Mouse (Mus musculus) ovary, postnatal 10 days (tissue): Measurements from ENCODE around the gene Fkbp6.

Experiments
- DNase-seq: peaks from one replicate; pipeline ENCODE4 v3.0.0; 2022; ENCODE audit warnings: low spot score

The Fkbp6 gene

DNA sequence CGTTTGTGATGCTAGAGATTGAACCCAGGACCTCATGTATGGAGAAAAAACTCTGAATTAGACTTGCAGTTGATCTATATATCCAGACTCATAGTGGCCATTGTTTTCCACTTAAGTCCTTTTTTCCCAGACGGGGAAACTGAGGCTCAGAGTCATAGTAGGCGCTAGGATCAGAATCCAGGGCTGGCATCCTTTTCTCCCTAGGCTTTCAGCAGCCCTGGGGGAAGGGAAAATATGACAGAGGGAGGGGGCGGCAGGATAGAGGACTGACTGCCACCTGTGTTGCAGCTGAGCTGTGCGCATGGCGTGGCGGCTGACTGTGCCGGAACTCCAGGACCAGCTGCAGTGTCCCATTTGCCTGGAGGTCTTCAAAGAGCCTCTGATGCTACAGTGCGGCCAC is 3.2 kb upstream of the Fkbp6 start, which contains the start of gene Trim50:
Trim50 (plus strand) TSS at position 301 of the 400 bp plus-strand sequence.
- DNase-seq, result no peak

DNA sequence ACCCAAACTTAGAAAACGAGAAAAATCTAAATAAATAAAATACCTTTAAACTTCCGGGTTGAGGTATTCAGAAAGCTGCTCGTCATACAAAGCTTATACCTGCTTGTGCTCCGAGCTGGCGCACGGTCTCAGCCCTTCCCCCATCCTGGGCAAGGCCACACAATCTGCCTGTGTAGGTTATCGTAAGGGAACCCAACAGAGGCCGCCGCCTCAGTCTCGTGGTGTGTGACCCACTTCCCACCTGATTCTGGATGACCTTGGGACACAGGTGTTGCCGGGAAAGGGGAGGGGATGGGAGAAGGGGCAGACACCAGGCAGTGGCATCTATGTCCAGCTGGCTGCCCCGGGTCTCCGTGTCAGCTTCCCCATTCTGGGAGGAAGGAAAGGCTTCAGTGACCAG is 1.8 kb upstream of the Fkbp6 start:
- DNase-seq, result no peak

DNA sequence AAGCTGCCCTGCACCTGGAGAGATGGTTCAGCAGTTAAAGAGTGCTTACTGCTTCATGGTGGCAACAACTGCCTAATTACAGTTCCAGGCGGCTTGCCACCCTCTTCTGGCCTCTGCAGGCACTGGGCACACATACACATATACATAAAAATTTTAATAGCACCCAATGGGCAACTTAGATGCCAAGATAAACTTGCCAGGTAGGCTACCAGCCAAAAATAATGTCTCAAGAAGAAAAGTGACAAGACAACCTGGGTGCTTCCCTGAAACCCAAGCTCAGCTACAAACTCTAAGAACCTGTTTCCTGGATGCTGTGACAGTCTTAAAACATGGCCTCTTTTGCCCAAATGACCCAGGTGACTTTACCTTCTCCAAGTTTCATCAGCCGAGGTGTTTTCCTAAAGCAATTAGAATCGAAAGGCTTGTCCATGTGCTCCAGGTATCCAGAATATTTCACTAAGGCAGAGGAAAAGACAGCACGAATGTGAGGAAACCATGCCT is 2.3 kb downstream of the Fkbp6 start:
- no peak for DNase-seq

DNA sequence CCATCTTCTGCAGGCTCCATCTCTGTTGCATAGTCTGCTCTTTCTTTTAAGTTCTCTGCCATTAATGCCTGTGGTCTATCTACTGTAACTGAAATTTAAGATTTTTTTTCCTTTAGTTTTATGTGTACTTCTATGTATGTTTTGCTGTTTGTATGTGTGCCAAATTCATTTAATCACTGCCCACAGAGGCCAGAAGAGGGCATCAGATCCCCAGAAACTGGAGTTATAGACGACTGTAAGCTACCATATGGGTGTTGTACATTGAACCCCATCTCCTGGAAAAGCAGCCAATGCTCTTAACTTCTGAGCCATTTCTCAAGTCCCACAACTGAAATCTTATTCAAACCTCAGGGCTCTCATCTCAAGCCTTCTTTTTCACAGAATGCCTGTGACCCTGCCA is 3.4 kb downstream of the Fkbp6 start:
- no peak for DNase-seq

DNA sequence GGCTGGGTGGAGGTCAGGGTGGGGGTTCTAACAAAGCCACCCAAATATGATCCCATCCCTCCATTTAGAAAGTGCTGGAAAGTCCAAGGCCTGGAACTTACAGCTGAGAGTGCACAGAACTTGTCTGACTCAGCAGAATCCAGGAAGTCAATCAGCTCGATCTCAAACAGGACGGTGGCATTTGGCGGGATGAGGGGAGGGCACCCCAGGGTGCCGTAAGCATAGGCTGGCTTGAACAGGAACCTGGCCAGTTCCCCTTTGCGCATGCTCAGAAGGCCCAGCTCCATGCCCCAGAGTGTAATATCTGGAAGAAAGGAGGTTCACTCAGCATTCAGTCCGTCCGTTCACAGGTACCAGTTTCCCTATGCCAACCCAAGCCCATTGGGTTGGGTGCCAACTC is 3.9 kb downstream of the Fkbp6 start:
- no peak for DNase-seq

DNA sequence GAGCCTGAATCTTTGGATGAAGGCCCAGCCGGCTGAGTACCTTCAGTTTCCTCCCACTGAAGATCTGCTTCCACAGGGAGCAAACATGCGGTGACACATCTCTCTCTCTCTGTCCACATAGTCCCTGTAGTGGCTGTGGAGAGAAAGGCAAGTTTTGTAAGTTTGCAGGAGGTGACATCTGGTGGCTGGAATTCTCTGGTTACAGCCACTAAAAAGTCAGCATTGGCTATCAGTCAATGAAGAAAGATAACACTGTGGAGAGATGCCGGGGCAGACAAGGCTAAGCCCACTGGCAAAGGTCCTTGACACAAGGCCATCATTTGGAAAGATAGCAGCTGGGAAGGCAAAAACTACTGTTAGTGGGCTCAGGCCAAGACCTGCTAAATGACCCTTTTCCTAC is 12.3 kb downstream of the Fkbp6 start:
- DNase-seq, result no peak

DNA sequence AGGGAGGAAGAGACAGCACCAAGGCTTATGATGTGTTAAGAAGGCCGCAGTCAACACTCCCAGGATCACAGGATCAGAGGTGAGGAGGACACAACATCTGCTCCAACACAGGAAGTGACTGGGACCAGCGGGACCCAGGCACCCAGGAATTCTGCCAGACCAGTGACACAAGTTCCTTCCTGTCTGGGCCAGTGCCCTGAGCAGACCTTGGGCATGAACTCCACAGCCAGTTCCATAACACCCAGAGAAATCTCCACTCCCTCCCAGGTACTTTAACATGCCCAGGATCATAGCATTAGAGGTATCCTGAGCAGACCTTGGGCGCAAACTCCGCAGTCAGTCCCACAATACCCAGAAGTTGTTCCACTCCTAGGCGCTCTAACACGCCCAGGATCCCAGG is 18.7 kb downstream of the Fkbp6 start:
- no peak for DNase-seq

DNA sequence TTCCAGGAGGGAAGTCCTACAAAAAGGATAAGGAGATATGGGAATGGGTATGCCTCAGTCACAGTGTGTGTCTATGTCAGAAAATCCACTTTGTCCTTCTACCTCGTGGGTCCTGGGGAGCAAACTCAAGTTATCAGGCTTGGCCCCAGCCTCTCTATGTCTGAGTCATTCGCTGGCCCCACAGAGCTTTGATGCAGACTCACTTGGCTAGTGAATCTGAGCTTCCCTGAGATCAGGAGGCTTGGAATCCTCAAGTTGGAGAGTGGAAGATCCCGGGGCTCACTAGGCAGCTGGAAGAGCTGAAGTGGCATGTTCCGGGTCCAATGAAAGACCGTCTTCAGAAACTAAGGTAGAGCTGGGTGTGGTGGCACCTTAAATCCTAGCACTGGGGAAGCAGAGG is 19.6 kb downstream of the Fkbp6 start:
- DNase-seq, result no peak

DNA sequence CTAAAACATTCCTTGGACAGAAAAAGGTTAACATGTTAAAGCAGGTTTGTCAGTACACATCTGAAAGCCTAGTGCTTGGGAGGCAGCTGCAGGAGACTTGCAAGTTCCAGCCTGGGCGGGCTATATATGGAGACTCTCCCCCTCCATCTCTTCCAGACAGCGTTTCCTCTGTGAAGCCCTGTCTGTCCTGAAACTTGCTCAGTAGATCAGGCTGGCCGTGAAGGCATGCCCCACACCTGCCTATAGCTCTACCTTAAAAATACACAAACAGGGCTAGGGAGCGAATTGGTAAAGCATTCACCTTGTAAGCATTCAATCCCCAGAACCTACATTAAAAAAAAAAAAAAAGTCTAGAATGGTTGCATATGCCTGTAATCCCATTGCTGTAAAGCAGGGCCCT is 20.4 kb downstream of the Fkbp6 start:
- no peak for DNase-seq

DNA sequence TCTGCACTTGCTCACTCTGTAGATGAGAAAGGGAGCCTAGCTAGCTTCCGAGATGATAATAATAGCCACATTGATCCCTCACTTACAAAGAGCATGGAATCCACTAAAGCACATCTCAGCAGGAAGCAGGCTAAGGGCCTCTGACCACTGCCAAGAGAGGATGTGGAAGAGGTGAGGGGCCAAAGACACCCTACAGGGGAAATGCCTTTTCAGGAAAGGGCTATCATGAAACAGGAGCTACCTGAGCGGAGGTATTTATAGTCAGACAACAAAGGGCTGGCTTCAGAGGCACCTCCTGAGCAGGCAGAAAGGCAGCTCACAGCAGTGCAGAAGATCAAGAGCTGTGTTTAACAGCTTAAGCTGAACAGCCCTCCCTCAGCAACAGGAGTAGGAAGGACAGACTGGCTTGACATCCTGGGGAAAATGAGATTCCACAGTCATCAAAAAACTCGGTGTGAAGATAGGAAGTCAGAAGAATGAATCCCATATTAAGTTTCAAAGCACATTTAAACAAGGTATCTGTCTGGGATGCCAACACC is 23.7 kb downstream of the Fkbp6 start:
- no peak for DNase-seq

DNA sequence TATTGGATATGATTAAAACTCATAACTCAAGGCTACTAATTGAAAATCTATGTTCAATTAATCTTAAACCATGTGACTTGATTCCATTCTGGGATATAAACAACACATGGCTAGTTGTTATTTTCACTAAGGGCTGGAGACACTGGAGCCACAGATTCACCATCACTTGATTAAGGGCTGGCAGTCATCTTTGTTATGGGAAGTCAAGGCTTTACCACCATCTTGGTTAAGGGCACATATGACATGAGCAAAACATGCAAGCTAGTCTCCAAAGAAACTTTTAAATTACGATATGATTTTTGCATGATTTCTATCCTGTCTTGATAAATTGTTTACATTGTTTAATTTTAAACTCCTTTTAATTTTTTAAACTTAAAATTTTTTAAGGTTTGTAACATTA is 27.6 kb downstream of the Fkbp6 start:
- no peak for DNase-seq

DNA sequence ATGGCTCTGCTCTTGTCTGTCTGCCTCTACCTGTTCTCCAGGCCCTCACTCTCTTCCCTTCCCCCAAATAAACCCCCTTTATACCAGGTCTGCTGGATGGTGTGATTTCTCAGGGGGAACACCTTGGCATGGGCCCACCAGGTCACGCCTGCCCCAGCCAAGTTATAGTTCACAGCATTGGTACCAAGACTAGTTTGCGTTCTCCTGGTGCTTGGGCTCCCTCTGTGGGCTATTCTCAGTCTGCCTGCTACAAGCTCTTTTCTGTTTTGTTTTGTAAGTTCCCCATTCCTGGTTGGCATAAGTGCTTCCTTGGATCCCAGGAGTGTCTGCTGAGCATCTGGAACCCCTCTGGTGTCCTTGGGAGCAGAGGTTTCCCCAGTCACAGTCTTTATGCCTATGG is 30.0 kb downstream of the Fkbp6 start:
- no peak for DNase-seq

DNA sequence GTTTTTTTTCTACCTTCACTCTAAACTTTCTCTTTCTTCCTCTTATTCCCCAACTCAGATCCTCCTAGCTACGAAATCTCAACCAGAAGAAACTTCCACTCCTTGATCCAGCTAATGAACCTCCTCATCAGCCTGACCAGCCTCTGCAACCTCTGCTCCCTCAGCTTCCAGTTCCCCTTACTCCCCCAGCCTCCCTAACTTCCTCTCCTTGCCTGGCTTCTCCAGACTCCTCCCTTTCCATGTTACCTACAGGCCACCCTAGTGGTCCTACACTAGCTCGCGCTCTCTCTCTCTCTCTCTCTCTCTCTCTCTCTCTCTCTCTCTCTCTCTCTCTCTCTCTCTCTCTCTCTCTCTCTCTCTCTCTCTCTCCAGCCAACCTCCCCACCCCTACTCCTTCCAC is 33.7 kb downstream of the Fkbp6 start:
- DNase-seq, result no peak

DNA sequence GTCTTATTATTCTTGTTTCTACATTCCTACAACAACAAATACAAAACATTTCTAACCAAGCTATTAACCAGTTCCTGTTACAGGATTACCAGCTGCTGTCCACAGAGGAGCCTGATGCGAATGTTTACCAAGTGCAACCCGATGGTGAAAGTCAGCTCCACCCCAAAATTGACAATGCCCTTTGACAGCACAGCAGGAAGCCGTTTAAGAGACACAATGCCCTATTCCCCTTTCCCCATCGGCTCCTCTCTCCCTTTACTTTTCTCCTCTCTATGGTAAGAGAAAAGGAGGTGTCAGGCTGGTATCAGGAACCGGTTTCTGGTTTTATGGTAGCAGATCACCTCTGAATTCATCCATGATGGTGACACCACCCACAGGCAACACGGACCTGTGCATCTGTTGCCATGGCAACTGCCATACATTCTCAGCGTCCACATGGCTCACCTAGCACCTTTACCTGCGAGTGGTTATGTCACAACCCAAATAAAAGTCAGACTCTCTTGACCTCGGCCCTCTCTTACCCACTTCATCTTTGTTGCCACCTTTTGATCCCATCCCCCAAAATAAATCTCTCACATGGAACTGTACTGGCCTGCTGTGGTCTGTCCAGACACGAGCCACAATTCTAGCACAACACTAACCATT is 43.4 kb downstream of the Fkbp6 start:
- DNase-seq, result no peak

DNA sequence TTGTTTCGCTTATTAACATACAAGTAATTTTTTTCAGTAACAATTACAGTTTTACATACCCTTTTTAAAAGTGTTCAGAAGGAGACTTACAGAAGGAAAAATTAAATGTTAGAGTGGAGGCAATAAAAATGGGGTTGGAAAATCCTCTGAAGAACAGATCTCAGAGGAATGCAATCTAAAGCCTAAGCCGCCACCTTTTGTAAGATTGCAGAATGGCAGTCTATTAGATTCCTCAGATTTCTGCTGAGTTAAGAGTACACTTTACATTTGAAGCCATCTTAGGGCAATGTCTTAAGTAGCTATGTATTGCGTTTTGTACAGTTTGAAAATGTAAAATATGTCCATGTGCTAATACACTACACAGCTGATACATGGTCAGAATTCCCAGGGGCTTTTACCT is 47.4 kb downstream of the Fkbp6 start:
- no peak for DNase-seq

DNA sequence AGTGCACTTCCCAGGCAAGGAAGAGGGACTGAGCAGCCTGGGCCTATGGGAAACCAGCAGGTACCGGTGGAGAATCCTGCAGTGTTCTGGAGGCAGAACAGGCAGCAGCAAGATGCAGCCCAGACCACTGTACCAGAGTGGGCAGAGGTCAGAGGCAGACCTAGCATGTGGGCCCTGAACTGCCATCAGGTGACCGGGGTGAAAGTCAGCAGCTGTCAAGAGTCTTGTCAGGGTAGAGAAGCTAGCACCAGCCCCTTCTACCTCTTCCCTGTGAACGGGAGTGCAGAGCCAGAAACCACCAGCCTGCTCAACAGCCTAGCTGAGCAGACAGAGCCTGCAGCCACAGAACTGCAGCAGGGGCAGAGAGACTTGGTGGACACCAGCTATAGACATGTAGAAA is 47.9 kb downstream of the Fkbp6 start:
- no peak for DNase-seq

DNA sequence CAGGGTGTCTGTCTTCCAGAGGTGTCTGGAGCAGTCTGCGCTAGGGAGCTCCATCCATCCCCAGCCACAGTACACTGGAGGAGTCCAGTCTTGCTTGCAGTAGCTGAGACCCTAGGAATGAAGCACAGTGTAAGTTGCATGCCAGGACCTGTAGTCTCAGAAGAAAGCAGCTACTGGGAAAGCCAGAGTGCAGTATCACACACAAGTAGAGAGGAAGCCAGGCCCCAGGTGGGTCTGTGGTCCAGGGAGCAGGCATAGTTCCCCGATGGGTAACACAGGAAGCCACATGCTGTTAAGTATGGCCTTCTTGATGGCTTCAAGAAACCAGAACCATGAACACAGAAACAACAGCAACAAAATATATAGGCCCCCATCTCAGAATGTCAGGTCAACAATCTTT is 57.8 kb downstream of the Fkbp6 start:
- no peak for DNase-seq

DNA sequence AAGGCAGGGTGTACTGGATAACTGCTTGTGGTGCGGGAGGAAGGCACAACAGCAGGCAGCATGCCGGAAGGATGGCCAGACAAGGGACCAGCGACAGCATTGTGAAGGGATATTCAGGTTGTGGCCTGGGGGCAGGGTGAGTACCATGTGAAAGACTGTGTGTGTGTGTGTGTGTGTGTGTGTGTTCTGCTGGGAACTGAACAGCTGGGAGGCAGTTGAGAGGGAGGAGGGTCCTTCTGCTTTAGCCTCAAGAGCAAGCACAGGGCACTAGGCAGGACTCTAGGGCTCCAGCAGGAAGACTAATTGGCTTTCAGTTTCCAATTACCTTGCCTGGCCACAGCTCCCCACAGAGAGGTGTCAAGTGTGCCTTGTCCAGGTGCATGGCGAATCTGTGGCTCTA is 58.7 kb downstream of the Fkbp6 start:
- no peak for DNase-seq

DNA sequence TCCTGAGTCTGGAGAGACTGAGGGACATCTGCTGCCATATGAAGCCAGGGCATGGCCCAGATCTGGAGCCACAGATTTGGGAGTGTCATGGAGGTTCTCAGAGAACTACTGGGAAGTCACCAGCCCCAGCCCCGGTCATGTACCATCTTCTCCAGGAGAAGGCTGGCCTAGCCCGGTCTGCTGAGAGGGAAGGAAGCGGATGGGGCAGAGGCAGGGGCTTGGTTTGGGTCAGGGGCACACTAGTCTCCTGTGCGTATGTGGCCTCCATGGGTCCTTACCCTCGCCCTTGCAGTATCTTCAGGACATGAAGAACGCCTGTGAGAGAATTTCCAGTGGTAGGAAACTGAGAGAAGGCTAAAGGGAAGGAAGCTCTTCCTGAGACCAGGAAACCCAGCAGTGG is 59.1 kb downstream of the Fkbp6 start:
- DNase-seq, result no peak

DNA sequence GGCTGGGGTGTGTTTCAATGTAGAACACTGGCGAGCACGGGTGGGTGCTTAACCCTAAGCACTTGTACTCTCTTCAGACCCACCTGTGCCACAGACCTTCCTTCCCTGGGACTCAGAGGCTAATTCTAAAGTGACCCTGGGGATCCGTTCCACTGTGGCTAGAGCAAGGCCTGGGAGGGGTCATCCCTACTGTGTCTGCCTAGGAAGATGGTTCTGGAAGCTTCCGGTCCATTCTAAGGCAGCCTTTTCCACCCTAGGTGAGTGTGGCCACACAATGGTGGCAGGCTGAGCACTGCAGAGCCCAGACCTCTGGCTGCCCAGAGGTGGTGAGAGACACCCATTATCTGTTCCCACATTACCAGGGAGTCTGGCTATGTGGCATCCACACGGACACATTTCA is 62.9 kb downstream of the Fkbp6 start:
- DNase-seq, result no peak

DNA sequence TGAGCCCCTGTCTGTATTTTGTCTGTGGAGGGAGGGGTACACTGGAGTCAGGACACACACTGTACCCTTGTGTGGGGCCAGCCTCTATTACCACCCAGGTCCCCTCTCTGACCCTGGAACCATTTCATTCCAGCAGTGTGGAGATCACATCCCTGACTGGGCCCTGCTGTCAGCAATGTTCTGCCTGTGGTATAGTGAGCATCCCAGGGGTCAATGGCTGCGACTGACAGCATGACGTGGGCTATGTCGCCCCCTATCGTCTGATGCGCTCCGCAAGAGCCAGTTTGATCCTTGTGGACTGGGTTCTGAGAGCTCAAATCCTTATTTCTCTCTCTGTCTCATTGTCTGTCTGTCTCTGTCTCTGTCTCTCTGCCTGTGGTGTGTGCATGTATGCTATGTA is 63.7 kb downstream of the Fkbp6 start:
- DNase-seq, result peak; percentile 56

DNA sequence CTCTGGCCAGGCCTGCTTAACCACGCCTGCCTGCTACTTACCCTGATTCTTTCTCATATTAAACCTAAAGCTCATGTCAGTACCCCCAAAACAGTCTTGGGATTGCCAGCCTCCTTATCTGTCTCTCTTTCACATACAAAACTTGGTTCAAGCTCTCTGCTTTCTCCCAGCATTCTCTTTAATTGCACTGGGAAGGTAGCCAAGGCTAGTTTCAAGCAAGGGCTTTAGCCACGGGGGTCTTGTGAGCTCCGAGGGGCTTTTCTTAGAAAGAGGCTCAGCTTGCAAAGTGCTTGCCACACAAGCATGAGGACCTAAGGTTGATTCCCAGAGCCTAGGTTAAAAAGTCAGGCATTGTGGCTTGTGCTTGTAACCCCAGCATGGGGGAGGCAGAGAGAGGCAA is 64.6 kb downstream of the Fkbp6 start:
- DNase-seq, result no peak

DNA sequence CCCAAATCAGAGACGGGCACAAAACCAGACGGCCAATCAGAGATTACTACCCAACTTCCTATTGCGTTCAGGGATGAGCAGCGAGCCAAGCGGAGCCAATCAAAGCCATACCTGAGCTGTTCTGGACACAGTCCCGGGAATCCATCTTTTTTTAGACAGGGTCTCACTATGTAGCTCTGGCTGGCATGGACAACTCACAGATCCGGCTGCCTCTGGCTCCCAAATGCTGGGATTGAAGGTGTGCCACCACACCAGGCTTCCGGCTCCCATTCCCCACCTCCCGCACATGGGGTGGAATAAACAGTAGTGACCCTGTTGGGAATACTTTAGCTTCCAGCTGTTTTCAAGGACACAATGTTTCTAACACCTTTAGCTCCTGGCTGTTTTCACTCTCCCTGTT is 69.6 kb downstream of the Fkbp6 start:
- no peak for DNase-seq

DNA sequence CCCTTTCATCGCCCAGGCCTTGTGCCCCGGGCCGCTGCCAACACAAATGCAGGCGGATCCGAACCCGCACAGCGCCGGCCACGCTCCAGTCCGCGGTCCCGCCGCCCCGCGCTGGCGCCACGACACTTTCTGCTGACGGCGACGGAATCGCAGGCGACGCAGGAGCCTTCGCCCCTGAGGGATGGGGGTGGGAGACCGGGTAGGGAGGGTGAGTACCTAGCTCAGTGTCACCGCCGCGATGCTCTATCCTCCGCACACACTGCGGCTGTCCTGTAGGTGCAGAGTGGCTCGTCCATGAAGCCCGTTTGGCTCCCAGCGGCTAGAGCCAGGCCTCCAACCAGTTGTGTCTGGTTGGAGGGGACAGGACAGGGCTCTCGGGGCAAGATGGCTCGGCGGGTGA is 73.2 kb downstream of the Fkbp6 start:
- DNase-seq, result no peak
